In the genomic region with DNA sequence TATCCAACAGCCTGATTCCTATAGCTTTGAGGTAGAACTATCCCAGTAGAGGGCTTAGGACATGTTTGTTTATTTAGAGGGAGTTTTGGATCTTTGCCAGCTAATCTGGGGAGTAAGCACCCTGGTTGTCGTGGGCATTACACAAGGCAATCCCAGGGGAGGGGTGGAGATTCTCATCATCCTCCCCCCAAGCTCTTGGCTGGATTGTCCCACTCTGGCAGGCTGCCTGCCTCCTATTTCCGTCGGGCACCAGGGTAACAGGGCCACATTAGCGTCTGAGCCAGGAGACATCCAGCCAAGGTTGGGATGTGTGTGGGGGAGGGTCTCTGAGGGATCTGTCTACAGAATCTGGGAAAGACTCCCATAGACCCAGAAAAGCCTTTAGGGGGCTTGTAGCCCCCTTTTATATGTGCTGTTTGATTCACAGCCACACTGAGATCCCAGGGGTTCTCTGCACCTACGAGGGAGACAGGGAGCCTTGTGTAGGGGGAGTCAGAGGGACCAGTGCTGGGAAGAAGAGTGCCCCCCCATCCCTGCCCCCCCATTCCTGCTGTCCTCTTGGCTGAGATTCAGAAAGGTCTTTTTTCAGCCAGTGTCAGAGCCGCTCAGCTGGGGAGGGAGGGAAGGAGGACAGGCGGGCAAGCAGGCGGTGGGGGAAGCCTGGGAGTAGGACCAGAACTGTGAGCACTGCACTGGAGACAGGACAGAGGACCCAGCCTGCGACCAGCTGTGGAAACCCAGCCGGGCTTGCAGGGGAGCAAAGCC, we compare ENCODE assay signal across 7 mouse cellular contexts. TPM values are rescaled to one million over a fixed set of nuclear protein-coding genes. Genes with fewer than 3 reads are reported as not detected.
DNase-seq lines count a peak whose midpoint lies in the region; ATAC-seq and TF ChIP-seq lines count a peak whose summit lies in the region.

No protein-coding gene starts in this region.

- peak; percentile 80 for ATAC-seq in hindbrain, embryonic 15.5 days (ENCODE audit: low FRiP score, low read depth)
- peak; percentile 28; the same call in 1 of the 2 replicates for ATAC-seq in stomach, postnatal 0 days (ENCODE audit: low FRiP score, low TSS enrichment)

- H3K27ac ChIP-seq in hindbrain, embryonic 15.5 days (replicated peaks): peak overlapping the region; percentile 90
- peak overlapping the region; percentile 89 for H3K27ac ChIP-seq in stomach, postnatal 0 days (replicated peaks)

- H3K27me3 ChIP-seq in hindbrain, embryonic 15.5 days: no peaks in the 10 kb centered on the region
- no peaks in the 10 kb centered on the region for H3K27me3 ChIP-seq in stomach, postnatal 0 days (ENCODE audit: control insufficient read depth, insufficient read depth, low read length)

- H3K9me3 ChIP-seq in hindbrain, embryonic 15.5 days: no peaks in the 10 kb centered on the region
- no peaks in the 10 kb centered on the region for H3K9me3 ChIP-seq in stomach, postnatal 0 days (ENCODE audit: control insufficient read depth, low read length)

- TF ChIP-seq CTCF in stomach, postnatal 0 days (IDR thresholded peaks at IDR 0.05; ENCODE audit: low read depth): no peak

- TF ChIP-seq EP300 in stomach, postnatal 0 days (optimal IDR thresholded peaks at IDR 0.05): no peak

- peak overlapping the region; percentile 35 for H3K9ac ChIP-seq in hindbrain, embryonic 15.5 days
- peak overlapping the region; percentile 53; the same call in 1 of the 2 replicates for H3K9ac ChIP-seq in stomach, postnatal 0 days (ENCODE audit: low read length)

- H3K4me2 ChIP-seq in hindbrain, embryonic 15.5 days: peak overlapping the region; percentile 78
- peak overlapping the region; percentile 44 for H3K4me2 ChIP-seq in stomach, postnatal 0 days (replicated peaks; ENCODE audit: low read depth)

- H3K4me3 ChIP-seq in hindbrain, embryonic 15.5 days: peak overlapping the region; percentile 29
- peak overlapping the region; percentile 12; the same call in 1 of the 2 replicates for H3K4me3 ChIP-seq in stomach, postnatal 0 days (ENCODE audit: low read depth, low read length)

- 12% methylated on average over 10 of the region's 10 CpGs for WGBS in hindbrain, embryonic 15.5 days
- WGBS in stomach, postnatal 0 days: 14% methylated on average over 10 of the region's 10 CpGs

- peaks cover 74% of the 10 kb centered on the region for H3K4me1 ChIP-seq in hindbrain, embryonic 15.5 days (replicated peaks)
- H3K4me1 ChIP-seq in stomach, postnatal 0 days (replicated peaks; ENCODE audit: control insufficient read depth, insufficient read depth): peaks cover 14% of the 10 kb centered on the region

- DNase-seq in adrenal gland, adult 2 months: peak; percentile 83
- DNase-seq in cerebellum, adult 8-10 months: peak; percentile 80
- DNase-seq in gastrocnemius, adult 8-10 months (ENCODE audit: low spot score in 2 of 2): peak; percentile 75 to 87
- peak; percentile 66 to 75 for DNase-seq in layer of hippocampus, postnatal 36 days
- peak; percentile 79 for DNase-seq in lung, postnatal 36 days
- DNase-seq in stomach, postnatal 0 days (ENCODE audit: low spot score): peak; percentile 37

- no peaks in the 10 kb centered on the region for H3K36me3 ChIP-seq in hindbrain, embryonic 15.5 days
- no peaks in the 10 kb centered on the region for H3K36me3 ChIP-seq in stomach, postnatal 0 days (ENCODE audit: control insufficient read depth, insufficient read depth, low read length)

RNA-seq across cellular contexts. Expression of a gene that starts 17.1 kb away (rescaled TPM):
- total RNA-seq in adrenal gland, adult 2 months (2021): 10 to 100 TPM; 26.5 to 47.4 TPM
- 100 and 110 TPM in 2 replicates for polyA plus RNA-seq in adrenal gland, adult 2 months (2012; rRNA removed)
- total RNA-seq in gastrocnemius, adult 8-10 months (2022): 10 to 100 TPM; 43.7 to 58.1 (median 46.2) TPM
- 19.3 and 25.9 TPM in 2 replicates for polyA plus RNA-seq in hindbrain, embryonic 15.5 days (2015; fragmentation: Nextera tagmentation; extraction: Ambion mirVana)
- 100 to 1,000 TPM; 189 to 197 TPM for total RNA-seq in layer of hippocampus, postnatal 36 days (2021)
- 17.1 and 21.0 TPM in 2 replicates for polyA plus RNA-seq in stomach, postnatal 0 days (2015; fragmentation: Nextera tagmentation; extraction: Ambion mirVana)

RNA-seq across cellular contexts. Expression of a gene that starts 52.0 kb away (rescaled TPM):
- total RNA-seq in adrenal gland, adult 2 months (2021): 10 to 100 TPM; 25.5 to 62.9 TPM
- polyA plus RNA-seq in adrenal gland, adult 2 months (2012; rRNA removed): 0.99 and 1.2 TPM in 2 replicates
- total RNA-seq in gastrocnemius, adult 8-10 months (2022): 10 to 100 TPM; 46.2 to 82.1 (median 70.2) TPM
- 29.9 and 33.5 TPM in 2 replicates for polyA plus RNA-seq in hindbrain, embryonic 15.5 days (2015; fragmentation: Nextera tagmentation; extraction: Ambion mirVana)
- total RNA-seq in layer of hippocampus, postnatal 36 days (2021): 10 to 100 TPM; 55.9 to 62.1 TPM
- 45.6 and 50.0 TPM in 2 replicates for polyA plus RNA-seq in stomach, postnatal 0 days (2015; fragmentation: Nextera tagmentation; extraction: Ambion mirVana)

Comparison
In these comparisons a context has a peak if more than half of its experiments do, and no peak if none do; other contexts are left out.
1. Peak in every context shown above with its lines: DNase-seq, ATAC-seq, H3K4me3 ChIP-seq and H3K27ac ChIP-seq.